Mouse (Mus musculus) layer of hippocampus, postnatal 36 days (tissue): ENCODE results near the gene Gsg1. TPM values are rescaled to one million over a fixed set of nuclear protein-coding genes. Genes with fewer than 3 reads are reported as not detected.

ENCODE experiments used
- DNase-seq, 2 experiments: peaks; one replicate each; pipeline ENCODE4 v3.0.0; 2022
- total RNA-seq, 2 experiments: library from RNA; stranded (reverse); gene quantifications; 2 replicates each; pipeline ENCODE4 v1.2.3; 2021

Gene Gsg1
- total RNA-seq, 2 experiments from 2014 or later: 0.42 TPM; not detected in 1

GRCm38 (mm10) chr6:135204869-135205268 lies 49.3 kb downstream of the Gsg1 start:
- no peak for DNase-seq

DNA sequence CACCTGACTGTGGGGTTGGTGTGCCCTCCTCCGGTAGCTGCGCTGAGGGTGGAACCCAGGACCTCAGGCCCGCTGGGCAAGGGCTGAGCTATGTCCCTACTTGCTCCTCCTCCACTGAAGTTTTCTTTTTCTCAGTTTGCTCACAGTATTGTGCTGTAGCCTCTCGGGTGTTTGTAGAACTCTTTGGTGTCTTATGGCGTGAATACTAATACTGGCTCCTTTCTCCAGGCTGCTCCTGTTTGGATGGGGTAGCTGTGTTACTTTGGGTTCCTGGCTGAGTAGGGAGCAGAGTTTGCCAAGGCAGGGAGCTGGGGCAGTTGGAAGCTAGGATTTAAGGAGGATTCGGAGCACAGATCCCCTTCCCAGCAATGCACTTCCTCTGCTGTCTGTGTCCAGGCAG lies 50.4 kb downstream of the Gsg1 start:
- peak in 1 of 2 experiments; percentile 48 for DNase-seq

DNA sequence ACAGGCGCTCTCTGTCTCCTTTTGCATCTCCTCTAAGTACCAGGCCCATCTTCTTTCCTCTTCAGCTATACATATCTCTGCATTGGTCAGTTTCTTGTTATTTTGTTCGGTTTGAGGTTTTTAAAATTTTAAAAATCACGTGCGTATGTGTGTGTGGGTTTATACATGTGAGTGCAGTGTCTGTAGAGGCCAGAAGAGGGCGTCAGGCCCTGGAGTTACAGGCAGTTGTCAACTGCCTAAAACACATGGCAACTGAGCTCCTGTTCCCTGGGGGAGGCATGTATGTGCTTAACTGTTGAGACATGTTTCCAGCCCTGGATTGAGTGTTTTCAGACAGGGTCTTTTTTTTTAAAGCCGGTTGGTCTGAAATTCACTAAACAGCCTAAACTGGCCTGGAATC lies 51.5 kb downstream of the Gsg1 start:
- no peak for DNase-seq

DNA sequence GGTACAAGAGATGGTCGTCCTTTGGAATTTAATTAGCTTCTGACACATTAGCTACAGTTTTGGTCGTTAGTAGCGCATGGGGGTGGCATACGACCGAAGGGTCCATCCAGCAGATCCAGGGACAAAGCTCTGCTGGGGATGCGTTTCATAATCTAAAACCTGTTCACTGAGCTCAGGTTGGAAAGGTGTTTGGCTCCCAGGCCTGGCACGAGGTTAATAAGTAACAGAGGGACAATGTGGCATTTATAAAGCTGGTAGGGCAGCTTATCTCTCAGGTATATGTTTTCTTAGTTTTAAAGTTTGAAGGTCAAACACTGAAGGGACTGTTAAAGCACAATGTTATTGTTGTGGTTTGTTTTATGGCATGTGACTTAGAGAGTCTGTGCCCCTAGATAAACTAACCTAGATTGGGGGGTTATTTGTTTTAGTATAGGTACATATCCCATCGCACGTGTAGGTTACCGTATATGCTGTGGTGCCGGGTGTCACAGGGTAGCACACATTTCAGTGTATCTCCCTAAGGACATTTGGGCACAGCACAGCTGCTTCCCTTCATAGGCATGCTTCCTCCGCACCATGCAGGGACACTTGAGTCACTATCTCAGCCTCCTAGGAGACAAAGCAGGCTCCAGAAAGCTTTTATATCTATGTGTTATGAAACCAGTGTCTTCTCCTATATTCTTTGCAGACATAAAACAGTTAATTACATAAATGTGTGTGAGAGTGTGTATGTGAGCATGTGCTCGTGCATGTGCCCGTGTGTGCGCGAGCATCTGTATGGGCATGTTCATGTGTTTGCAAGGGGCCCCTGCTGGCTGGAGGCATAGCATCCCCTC lies 53.8 kb downstream of the Gsg1 start:
- peak in 1 of 2 experiments; percentile 28 for DNase-seq

- no peak for DNase-seq
Measured at GRCm38 (mm10) chr6:135198726-135199125, 55.4 kb downstream of the Gsg1 start.

DNA sequence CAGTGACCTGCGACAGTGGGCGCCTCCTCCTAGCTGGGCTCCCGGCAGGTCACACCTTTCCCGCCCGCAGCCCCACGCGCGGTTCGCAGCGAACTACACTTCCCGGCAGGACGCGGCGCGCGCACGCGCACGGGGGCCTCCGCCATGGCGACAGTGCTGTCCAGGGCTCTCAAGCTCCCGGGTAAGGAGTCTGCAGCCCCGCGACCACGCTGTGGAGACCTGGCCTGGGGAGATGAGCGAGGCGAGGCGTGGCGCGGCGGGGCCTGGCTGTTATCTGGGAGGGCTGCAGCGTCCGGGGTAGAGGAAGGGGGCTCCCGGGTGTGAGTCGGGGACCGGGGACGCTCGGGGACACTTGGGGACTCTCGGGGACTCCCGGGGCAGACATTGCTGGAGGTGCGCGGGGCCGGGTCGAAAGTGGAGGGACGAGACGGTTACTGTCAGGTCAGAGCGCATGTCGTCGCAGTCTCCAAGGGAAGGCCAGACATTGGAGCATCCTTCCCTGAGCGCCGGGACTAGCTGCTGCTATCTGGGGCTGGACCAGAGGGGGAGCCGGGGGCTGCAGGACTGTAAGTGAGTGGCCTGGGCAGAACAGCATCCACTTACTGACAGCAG lies 56.1 kb downstream of the Gsg1 start, which contains the start of the genes Fam234b and Hebp1:
Gene Fam234b, plus strand, starts transcription at position 57 of the 612 bp plus-strand sequence.
Gene Hebp1, minus strand, starts transcription at position 102 of the 612 bp plus-strand sequence.
- DNase-seq: peak; percentile 86 to 87

GRCm38 (mm10) chr6:135197446-135197845 lies 56.7 kb downstream of the Gsg1 start:
- no peak for DNase-seq

DNA sequence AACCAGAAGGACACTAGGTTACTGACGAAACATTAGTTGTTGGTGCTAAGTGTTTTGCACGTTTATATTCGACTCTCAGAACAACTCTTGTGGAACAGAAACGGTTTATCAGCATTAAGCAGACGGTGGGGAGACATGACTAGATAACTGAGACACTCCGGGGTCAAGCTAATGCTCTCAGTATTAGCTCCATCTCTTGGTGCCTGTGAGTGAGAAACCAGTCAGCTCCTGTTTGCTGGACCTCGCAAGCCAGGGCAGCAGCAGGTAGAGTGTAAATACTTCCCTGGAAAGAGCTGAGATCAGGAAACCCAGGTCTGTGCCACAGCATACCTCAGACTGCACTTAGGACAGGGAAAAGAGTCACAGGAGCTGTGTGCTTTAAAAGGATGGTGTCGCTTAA lies 57.4 kb downstream of the Gsg1 start:
- DNase-seq: no peak

- DNase-seq: no peak
Measured at GRCm38 (mm10) chr6:135194907-135195306, 59.2 kb downstream of the Gsg1 start.

- DNase-seq: no peak
Measured at GRCm38 (mm10) chr6:135193733-135194132, 60.4 kb downstream of the Gsg1 start.

DNA sequence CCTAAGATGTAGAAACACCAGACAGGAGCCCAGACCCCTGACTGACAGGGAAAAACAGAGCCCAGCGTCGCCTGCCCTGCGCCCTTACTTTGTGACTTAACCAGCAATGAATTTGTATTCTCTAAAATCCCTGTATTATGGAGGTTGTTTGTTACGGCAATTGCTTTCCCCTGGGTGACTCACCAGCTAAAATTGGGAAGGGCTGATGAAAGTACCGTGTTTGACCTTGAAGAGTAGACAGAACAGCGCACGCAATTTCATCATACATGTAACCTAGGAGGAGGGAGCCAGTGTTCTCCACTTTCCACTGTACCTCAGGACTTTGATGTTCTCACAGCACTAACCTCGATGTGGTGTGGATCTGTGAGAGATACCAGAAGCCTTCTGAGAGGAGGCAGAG lies 61.2 kb downstream of the Gsg1 start:
- DNase-seq: no peak

- DNase-seq: no peak
Measured at GRCm38 (mm10) chr6:135191906-135192305, 62.2 kb downstream of the Gsg1 start.

GRCm38 (mm10) chr6:135190122-135190521 lies 64.0 kb downstream of the Gsg1 start:
- no peak for DNase-seq

- DNase-seq: no peak
Measured at GRCm38 (mm10) chr6:135188629-135189028, 65.5 kb downstream of the Gsg1 start.

Other genes with a start within 250 kb of the Gsg1 start
- 10 to 100 TPM; 51.6 to 58.1 TPM for gene Ddx47, start 242.7 kb downstream of the Gsg1 start, total RNA-seq
- under 1 TPM; 0.15 to 0.40 TPM for gene Gprc5a, start 188.7 kb downstream of the Gsg1 start, total RNA-seq
- gene Gprc5d, start 136.1 kb downstream of the Gsg1 start, total RNA-seq: not detected
- 100 to 1,000 TPM; 157 to 166 TPM for gene Fam234b, start 56.4 kb downstream of the Gsg1 start, total RNA-seq
- gene Hebp1, start 56.3 kb downstream of the Gsg1 start, total RNA-seq: 10 to 100 TPM; 74.3 to 79.5 TPM
- not detected for gene Pbp2, start 56.1 kb upstream of the Gsg1 start, total RNA-seq
- gene Emp1, start 108.2 kb upstream of the Gsg1 start, total RNA-seq: 1 to 10 TPM; 2.1 to 2.5 TPM